Mouse (Mus musculus) C2C12 (cell line): ENCODE results near the gene E330021D16Rik. TPM values are rescaled to one million over a fixed set of nuclear protein-coding genes. Genes with fewer than 3 reads are reported as not detected.

ENCODE experiments used
- H3K27me3 ChIP-seq: one replicate; pipeline ENCODE4 v1.6.1; 2011; ENCODE audit not compliant: control insufficient read depth, insufficient read depth, insufficient read length
- H3K36me3 ChIP-seq: one replicate; pipeline ENCODE4 v1.6.1; 2011; ENCODE audit not compliant: control insufficient read depth, insufficient read depth
- H3K4me3 ChIP-seq: one replicate; pipeline ENCODE4 v1.5.1; 2011; ENCODE audit warnings: mild to moderate bottlenecking, control low read depth; ENCODE audit not compliant: poor library complexity, insufficient read depth, severe bottlenecking
- H3K79me2 ChIP-seq: one replicate; pipeline ENCODE4 v1.6.1; 2011; ENCODE audit not compliant: control insufficient read depth, insufficient read depth
- H3K79me3 ChIP-seq: one replicate; pipeline ENCODE4 v1.6.1; 2011; ENCODE audit warnings: low read depth, control low read depth
- H3ac ChIP-seq: one replicate; pipeline ENCODE3; 2011; ENCODE audit warnings: low read depth; ENCODE audit not compliant: control insufficient read depth, insufficient read length
- CEBPB ChIP-seq: IDR thresholded peaks from one replicate; pipeline ENCODE4 v1.6.1; 2011; ENCODE audit warnings: low read depth, mild to moderate bottlenecking, control low read depth, moderate library complexity
- CTCF ChIP-seq: IDR thresholded peaks from one replicate; pipeline ENCODE4 v1.5.1; 2011; ENCODE audit not compliant: control insufficient read depth, insufficient read depth, insufficient read length
- FOSL1 ChIP-seq: IDR thresholded peaks from one replicate; pipeline ENCODE4 v1.8.0; 2011; ENCODE audit warnings: mild to moderate bottlenecking, low read length; ENCODE audit not compliant: poor library complexity, insufficient read depth, severe bottlenecking
- MAX ChIP-seq: IDR thresholded peaks from one replicate; pipeline ENCODE4 v1.6.1; 2011; ENCODE audit warnings: mild to moderate bottlenecking, control low read depth
- MYOD1 ChIP-seq: IDR thresholded peaks from one replicate; pipeline ENCODE4 v1.6.1; 2011; ENCODE audit warnings: low read depth; ENCODE audit not compliant: control insufficient read depth, insufficient read length
- MYOG ChIP-seq: IDR thresholded peaks from one replicate; pipeline ENCODE4 v1.6.1; 2011; ENCODE audit not compliant: control insufficient read depth, insufficient read length; ENCODE audit errors: extremely low read depth
- USF1 ChIP-seq: IDR thresholded peaks from one replicate; pipeline ENCODE4 v1.6.1; 2011; ENCODE audit warnings: low read depth, mild to moderate bottlenecking, control low read depth, moderate library complexity
- long read RNA-seq, 2 experiments: library from polyadenylated mRNA; unstranded; transcript quantifications; one replicate each; pipeline ENCODE4 v2.0.0; 2019 to 2020
- polyA plus RNA-seq: library from polyadenylated mRNA; unstranded; fragments of >200 nt; fragmentation: generic; extraction: Trizol; gene quantifications from one replicate; pipeline ENCODE4 v1.2.1, GENCODE M21; 2012; ENCODE audit warnings: missing spikeins

The E330021D16Rik gene
- not detected for polyA plus RNA-seq
- long read RNA-seq, experiment 1, result 0 reads
- long read RNA-seq, experiment 2, result 0 reads

DNA sequence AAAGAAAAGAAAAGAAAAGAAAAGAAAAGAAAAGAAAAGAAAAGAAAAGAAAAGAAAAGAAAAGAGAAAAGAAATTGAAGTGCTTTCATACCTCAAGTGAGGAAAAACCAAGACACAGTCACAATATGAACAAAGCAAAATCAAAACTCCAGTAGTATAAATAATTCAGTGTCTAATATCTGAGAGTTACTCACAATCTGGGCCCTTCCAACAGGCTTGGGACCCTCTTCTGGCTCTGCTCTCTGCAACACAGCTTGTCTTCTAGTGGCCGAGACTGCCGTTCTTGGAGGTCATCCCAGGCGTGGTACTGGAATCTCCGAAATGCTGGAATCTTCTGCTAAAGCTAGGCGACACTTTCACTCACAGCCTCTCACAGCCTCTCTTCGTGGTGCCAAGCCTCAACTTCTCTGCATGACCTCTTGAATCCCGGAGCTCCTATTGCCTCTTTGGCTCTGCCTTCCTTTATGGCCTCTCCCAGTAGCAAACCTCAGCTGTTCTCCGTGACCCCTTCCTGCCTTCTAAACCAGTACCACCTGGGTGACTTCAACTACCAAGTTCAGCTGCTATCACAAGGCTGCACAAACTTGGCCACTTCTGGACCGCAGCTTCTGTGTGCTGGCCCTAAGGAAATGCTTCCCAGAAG is at the start of gene E330021D16Rik:
TSS of gene E330021D16Rik (minus strand) at position 437 of the 643 bp plus-strand sequence.
- TF ChIP-seq USF1, result no peak
- no peak for TF ChIP-seq CTCF
- no peak for TF ChIP-seq CEBPB
- no peak for TF ChIP-seq MYOD1
- no peak for TF ChIP-seq FOSL1
- TF ChIP-seq MYOG, result no peak
- TF ChIP-seq MAX, result no peak
- H3K36me3 ChIP-seq, result no peaks in the 10 kb centered on the region
- H3K27me3 ChIP-seq, result no peaks in the 10 kb centered on the region
- no peaks in the 10 kb centered on the region for H3K79me2 ChIP-seq
- no peak within 1 kb of the TSS for H3K4me3 ChIP-seq
- no peaks in the 10 kb centered on the region for H3K79me3 ChIP-seq
- H3ac ChIP-seq, result no peak within 1 kb of the TSS

DNA sequence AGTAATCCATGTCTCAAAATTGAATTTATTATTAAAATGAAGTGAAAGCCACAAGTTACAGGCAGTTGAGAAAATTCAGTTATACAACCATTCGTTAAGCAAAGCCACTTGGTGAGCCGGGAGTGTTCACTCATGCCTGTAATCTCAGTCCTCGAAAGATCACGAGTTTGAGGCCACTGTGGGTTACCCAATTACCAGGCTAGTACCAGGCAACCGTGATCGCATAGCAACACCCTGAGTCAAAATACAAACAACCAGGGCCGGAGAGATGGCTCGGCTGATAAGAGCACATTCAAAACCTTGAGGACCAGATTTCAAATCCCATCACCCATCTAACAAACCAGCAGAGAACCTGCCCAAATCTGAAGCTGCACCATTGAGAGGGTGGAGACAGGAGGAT is 49.7 kb upstream of the E330021D16Rik start:
- Histone ChIP-seq H3K36me3 (no peaks in the 10 kb centered on the region), H3K27me3 (no peaks in the 10 kb centered on the region), H3ac (no peak overlapping the region), H3K79me3 (no peaks in the 10 kb centered on the region), H3K79me2 (no peaks in the 10 kb centered on the region), H3K4me3 (no peak overlapping the region)
- TF ChIP-seq MAX, result no peak
- no peak for TF ChIP-seq MYOG
- TF ChIP-seq CEBPB, result no peak

DNA sequence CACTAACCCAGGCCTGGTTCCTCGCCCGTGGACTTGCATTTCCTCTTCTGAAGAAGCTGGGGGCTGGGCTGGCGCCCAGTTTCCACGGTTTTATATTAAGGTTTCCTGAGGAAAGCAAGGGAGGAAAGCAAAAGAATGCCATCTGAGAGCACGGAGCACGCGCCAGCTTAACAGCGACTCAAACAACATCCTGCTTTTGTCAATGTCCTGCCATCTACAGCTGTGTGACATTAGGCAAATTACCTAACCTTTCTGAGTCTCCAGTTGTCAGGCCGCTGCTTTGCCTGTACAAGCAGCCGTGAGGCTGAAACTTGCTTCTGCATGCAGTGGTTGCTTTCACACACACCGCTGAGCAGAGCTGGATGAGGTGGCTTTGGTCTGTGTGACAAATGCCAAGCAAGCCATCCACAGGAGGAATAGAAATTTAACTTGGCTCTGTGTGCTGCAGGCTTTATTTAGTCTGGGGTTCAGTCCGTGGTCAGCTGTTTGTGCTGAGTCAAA is 48.8 kb upstream of the E330021D16Rik start:
- H3K4me3 ChIP-seq, result no peak overlapping the region
- no peak for TF ChIP-seq USF1
- TF ChIP-seq MYOD1, result no peak
- TF ChIP-seq FOSL1, result no peak
- no peak for TF ChIP-seq CEBPB
- TF ChIP-seq CTCF, result no peak
- no peak for TF ChIP-seq MYOG
- no peak for TF ChIP-seq MAX
- no peaks in the 10 kb centered on the region for H3K79me2 ChIP-seq
- H3ac ChIP-seq, result no peak overlapping the region
- H3K79me3 ChIP-seq, result no peaks in the 10 kb centered on the region
- H3K27me3 ChIP-seq, result no peaks in the 10 kb centered on the region
- H3K36me3 ChIP-seq, result no peaks in the 10 kb centered on the region

- Histone ChIP-seq H3K79me2 (no peaks in the 10 kb centered on the region), H3ac (no peak overlapping the region), H3K79me3 (no peaks in the 10 kb centered on the region), H3K27me3 (no peaks in the 10 kb centered on the region), H3K36me3 (no peaks in the 10 kb centered on the region), H3K4me3 (no peak overlapping the region)
- no peak for TF ChIP-seq FOSL1
- TF ChIP-seq CEBPB, result no peak
- TF ChIP-seq MYOD1, result no peak
- TF ChIP-seq MAX, result no peak
- TF ChIP-seq MYOG, result no peak
Observed at GRCm38 (mm10) chr6:136463491-136463890, 48.1 kb upstream of the E330021D16Rik start.

DNA sequence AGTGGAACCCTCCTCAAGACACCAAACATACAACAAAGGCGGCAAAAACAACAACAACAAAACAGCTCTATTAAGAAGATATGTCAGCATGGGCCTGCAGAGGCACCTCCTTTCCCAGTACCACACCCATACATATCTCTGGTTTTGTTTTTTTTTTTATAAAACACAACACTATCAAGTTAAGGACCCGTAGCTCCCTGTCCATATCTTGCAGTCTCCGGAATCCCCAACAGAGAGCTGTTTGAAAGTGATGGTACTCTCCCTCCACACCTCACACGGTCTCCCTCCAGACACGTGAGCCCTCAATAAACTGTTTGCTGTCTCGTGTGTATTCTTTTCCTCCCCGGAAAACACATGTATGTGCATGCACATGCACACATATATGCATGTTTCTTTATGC is 43.8 kb upstream of the E330021D16Rik start:
- no peaks in the 10 kb centered on the region for H3K79me3 ChIP-seq
- no peaks in the 10 kb centered on the region for H3K36me3 ChIP-seq
- no peaks in the 10 kb centered on the region for H3K79me2 ChIP-seq
- H3K4me3 ChIP-seq, result no peak overlapping the region
- no peaks in the 10 kb centered on the region for H3K27me3 ChIP-seq
- no peak for TF ChIP-seq CEBPB
- no peak for TF ChIP-seq FOSL1
- no peak for TF ChIP-seq MAX
- no peak for TF ChIP-seq USF1
- TF ChIP-seq MYOG, result no peak
- TF ChIP-seq CTCF, result no peak
- TF ChIP-seq MYOD1, result no peak
- no peak overlapping the region for H3ac ChIP-seq

- TF ChIP-seq MYOG (no peak), MYOD1 (no peak), USF1 (no peak), MAX (no peak), CEBPB (no peak), FOSL1 (no peak), CTCF (no peak)
- Histone ChIP-seq H3ac (no peak overlapping the region), H3K4me3 (no peak overlapping the region), H3K36me3 (no peaks in the 10 kb centered on the region), H3K27me3 (no peaks in the 10 kb centered on the region), H3K79me2 (no peaks in the 10 kb centered on the region), H3K79me3 (no peaks in the 10 kb centered on the region)
Observed at GRCm38 (mm10) chr6:136456302-136456701, 40.9 kb upstream of the E330021D16Rik start.
